Mouse (Mus musculus): ENCODE measurements around the gene Aatf. TPM values are rescaled to one million over a fixed set of nuclear protein-coding genes. Genes with fewer than 3 reads are reported as not detected.
"Not testable (repeated sequence)": the region's sequence is repeated elsewhere in the genome, so short reads cannot be mapped to it uniquely, and the experiment has no call there.

Gene Aatf
- total RNA-seq, 2 experiments from 2014 or later: 28.1 to 29.7 TPM

DNA sequence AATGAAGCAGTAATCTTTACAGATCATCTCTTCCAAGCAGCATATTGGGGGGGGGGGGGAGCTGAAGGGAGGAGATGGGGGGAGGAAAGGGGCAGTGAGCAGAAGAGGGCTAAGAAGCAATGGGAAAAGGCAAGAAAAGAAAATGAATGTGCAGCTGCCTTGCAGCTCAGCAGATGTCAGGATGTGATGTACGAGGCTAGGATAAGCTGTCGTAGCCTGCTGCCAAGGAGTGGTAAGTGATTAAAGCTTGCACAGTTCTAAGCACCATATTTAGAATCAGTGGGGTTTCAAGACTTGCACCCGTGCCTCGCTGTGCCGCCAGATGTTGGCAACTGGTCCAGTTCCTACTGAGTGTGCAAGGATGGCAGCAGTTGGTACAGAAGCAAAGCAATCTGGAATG lies 48.8 kb downstream of the Aatf start:
- intact Hi-C loops (cut with DNase I): no loop called here
- DNase-seq: no peak

DNA sequence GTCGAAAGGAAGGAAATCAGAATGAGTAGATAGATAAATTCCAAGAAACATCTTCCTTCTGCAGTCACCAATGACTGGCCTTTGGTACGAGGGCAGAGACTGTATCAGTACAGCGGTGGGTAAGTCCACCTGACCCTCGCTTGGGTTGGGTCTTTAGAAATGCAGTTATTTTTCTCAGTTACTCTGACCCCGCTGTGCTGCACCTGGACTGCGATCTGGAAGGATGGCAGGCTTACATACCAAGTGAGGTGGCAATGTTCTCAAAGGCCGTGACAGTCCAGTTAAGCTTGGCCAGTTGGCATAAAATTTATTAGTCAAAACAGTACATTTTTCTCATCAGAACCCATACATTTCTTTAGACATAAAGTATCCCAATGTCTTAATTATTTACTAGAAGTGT lies 59.4 kb downstream of the Aatf start:
- intact Hi-C loops (cut with DNase I): no loop called here
- DNase-seq: no peak

DNA sequence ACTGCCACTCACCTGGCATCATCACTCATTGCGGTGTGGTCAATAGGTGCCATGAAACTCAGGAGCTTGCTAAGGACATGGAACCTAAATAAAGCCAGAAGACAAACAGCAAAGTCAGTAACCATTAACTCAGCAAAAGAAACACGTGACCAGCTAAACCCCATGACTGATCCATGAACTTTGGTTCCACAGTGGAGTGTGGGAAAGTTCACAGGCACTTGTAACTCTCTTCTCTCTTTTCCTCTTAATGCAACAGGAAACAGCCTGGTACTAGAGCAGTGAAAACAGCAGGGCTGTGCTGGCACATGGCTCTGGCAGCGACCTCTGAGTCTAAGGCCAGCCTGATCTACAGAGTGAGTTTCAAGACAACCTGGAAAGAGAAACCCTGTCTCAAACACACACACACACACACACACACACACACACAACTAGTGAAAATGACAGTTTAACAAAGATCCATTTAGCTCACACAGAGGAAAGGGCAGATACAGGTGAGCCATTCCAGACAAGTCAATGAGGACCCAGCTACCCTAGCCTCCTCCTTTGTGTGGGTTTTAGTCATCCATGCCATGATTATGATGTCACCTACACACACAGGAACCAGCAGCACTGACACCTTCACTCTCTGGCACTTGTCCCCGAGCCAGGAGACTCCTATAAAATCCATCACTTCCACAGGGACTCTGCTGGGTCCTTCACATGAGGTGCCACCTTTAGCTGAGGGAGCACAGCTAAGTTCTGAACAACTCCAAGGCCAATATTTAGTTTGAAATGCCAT lies 70.6 kb downstream of the Aatf start:
- no peak for DNase-seq
- intact Hi-C loops (cut with DNase I): no loop called here

DNA sequence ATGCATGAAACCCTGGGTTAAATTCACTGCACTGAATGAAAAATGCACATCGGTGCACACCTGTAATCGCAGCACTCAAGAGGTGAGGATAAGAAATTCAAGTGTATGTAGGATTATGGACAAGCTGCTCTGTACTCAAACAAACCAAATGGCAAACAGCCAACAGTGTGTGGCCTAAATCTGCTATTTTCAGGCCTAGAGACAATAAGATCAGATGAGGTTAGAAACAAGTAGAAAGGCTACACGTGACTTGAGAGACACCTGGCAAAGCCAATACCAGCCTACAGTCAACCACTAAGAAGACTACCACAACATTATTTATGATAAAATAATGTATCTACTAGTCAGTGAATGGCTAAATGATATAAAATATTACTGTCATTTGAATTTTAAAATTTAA lies 72.9 kb downstream of the Aatf start:
- intact Hi-C loops (cut with DNase I): no loop called here

DNA sequence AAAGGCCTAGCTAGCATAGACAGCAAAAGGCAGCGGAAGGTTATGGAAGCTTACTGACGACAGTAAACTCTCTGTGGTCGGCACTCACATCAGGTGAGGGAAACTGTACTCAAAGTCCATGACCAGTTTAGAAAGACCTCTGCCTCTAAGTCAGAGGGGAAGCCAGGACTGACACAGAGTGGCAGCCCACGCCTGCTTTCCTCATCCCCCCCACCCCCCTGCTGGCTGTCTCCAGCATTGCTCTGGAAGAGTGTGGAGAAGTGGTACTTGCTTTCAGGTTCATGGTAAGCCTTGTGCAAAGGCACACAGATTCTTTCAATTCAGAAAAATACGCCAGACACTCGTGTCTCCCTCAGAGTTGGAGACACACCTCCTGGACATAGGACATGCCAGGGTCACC lies 78.4 kb downstream of the Aatf start:
- DNase-seq: no peak

More for the DNA sequence above, 72.9 kb downstream of the Aatf start:
- DNase-seq: no peak

DNA sequence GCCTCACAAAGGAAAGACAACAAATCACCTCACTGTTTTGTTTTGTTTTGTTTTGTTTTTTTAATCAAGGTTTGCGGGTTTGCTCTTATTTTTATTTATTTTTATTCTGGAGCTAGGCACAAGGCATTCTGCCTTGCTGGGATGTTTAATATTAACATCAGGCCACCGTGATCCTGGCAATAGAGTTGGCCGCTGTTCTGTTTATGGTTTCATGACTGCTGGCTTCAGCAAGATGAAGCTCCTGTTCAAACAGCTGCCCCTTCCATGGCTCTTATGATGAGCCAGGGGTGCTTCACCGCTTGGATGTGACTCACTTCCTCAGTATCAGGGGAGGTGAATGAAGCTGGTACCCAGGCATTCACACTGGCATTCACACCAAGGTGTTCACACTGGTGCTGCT lies 83.0 kb downstream of the Aatf start:
- intact Hi-C loops (cut with DNase I): no loop called here

More for the DNA sequence above, 78.4 kb downstream of the Aatf start:
- intact Hi-C loops (cut with DNase I): no loop called here

DNA sequence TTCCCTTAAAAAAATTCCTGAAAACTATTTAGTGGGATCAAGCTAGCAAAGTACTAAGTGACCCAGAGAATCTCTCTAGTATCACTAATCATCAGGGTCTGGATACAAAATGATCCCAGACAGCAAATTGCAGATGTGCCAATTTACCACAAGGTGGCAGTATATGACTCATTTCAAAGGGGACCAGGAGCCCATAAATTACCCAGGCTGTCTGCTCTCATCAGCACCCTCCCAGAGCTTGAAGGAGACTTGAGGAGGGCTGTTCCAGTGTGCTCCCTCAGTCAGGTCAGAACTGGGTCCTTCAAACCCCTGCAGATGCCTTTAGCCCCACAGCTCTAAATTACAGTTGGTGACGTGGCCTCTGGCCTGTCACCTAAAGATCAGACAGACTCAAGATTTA lies 83.7 kb downstream of the Aatf start:
- DNase-seq: peak; percentile 32
- intact Hi-C loops (cut with DNase I): loop anchor here (5.0 kb wide), 1 partner anchor 368 kb away; no protein-coding TSS in a partner anchor

More for the DNA sequence above, 83.0 kb downstream of the Aatf start:
- no peak for DNase-seq

DNA sequence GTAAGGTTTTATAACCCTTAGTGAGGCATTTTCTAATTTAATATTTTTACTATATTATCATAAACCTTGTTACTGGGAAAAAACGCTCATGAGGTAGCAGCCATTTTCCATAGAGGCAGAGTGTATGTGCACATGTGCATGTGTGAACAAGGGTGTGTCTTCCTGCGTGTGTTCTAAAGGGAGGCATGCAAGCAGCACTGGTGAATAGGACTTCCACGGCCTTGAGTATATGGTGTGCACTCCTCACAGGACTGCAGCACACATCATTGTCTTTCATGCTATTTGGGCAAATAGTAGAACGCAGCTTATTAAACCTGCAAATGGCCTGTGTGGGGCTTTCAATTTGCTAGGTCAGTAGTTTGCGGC lies 86.7 kb downstream of the Aatf start:
- intact Hi-C loops (cut with DNase I): loop anchor here (5.0 kb wide), 1 partner anchor 371 kb away; no protein-coding TSS in a partner anchor
- no peak for DNase-seq

DNA sequence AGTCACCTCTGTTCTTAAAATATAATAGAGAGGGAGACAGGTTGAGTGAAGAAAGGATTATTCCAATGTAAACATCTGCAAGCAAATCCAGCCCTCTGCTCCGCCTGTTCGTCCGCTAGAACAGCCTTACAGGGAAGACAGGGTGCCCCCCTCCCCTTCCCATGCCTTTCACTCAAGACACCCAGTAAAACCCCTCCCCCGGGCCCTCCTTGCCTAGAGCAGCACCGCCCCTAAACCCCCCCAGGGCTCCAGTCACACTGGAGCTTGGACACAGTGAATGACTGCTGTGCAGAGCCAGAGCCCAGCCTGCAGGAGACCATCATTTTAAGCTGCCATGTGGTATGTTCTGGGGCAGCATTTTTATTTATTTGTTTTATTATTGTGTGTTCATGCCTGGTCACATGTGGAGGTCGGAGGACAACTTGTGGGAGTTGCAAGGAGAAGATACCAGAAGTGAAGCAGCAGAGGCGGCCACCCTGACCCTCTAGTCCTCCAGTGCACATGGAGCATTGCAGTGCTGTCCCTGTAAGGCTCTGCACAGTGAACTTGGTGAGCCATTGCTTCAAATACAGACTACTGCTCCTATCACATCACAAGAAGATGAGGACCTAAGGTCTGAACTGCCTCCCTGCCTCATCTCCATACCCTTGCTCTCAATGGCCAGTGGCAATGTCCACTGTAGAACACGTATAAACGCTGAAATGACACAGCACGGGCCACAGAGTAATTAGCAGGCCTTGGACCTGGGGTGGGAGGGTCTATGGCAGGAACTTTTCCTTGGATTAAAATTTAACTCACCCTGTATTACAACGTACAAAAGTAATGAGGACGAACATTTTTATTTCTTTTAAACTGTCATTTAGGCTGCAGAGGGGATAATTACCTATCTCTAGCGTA lies 87.3 kb downstream of the Aatf start:
- no peak for DNase-seq
- intact Hi-C loops (cut with DNase I): loop anchor here (5.0 kb wide), 1 partner anchor 371 kb away; no protein-coding TSS in a partner anchor

DNA sequence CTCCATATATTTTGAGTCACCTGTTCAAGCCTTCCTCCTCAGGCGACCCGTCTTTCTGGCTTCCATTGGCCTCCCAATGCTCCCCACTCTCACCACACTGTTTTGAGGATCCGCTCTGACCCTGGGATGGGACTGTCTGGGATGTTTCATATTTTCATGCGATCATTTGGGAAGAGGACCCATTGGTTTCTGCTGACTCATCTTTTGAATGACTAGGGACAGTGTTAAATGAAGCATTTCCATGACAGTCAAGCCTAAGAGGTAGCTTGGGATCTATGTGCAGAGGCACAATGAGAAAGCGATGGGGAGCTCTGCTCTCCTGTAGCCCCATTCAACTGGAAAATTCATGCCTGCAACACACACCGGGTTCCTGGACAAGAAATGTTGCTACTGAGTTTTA lies 92.5 kb downstream of the Aatf start:
- no peak for DNase-seq
- intact Hi-C loops (cut with DNase I): no loop called here

DNA sequence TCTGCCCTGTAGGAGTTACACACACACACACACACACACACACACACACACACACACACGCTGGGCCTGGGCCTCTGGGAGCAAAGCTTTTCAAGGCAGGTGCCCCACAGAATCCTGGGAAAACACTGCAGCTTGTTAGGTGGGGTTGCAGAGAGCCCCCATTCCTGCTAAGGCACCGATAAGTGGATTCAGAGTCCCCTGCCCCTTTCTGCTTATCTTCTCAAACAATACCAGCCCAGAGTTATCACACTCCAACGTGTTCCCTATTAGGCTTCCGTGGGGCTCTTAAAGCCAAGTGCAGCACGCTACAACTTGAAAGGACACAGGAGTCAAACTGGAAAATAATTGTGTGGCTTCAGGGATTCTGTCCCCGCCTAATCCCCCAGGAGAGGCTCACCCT lies 100.2 kb downstream of the Aatf start:
- intact Hi-C loops (cut with DNase I): no loop called here
- no peak for DNase-seq

DNA sequence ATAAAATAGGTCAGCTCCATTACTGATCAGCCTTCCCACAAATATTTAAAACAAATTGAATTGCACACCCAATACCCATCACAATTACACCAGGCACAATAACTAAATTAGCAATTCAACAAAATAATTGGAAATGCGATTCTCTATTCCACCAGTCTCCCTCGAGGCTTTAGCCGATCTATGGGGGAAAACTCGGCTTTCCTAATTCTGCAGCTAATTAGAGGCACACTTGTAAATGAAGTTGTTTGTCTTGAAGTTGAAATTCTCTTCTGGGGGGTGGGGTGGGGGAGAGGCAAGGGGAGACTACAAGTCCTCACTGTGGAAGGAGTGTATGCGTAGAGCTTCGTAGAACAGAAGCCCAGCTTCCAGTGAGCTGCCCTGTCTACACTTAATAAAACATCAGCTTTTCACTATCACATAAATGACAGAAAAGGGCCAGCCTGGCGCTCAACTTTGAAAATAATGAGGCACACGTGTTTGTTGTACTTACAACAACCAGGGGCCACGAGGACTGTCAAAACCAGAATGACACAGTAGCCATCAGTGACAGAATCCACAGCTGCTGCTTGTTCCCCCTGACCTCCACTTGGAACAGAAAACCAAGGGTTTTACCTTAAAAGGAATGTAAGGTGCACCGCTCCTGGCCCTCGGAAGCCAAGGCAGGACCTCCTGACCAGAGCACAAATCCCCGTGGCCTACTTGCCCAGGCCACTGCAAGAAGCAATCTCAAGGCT lies 101.0 kb downstream of the Aatf start:
- intact Hi-C loops (cut with DNase I): no loop called here
- DNase-seq: no peak

DNA sequence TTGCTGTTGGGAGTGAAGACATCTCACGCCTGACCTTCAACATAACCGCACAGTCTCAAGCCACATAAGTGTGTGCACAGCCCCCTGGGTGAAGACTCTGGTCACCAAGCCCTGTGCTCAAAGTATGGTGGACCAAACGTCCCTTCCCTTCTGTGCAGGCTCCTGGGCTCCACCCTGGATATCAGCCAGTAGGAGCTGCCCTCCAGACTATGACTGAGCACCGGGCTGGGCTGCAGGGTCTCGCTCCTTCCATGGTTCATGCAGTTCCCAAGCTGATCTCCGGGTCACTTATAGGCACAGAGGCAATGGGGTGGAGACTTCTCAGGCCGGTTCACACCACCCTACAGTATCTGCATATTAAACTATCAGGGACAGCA lies 101.7 kb downstream of the Aatf start:
- no peak for DNase-seq
- intact Hi-C loops (cut with DNase I): no loop called here

DNA sequence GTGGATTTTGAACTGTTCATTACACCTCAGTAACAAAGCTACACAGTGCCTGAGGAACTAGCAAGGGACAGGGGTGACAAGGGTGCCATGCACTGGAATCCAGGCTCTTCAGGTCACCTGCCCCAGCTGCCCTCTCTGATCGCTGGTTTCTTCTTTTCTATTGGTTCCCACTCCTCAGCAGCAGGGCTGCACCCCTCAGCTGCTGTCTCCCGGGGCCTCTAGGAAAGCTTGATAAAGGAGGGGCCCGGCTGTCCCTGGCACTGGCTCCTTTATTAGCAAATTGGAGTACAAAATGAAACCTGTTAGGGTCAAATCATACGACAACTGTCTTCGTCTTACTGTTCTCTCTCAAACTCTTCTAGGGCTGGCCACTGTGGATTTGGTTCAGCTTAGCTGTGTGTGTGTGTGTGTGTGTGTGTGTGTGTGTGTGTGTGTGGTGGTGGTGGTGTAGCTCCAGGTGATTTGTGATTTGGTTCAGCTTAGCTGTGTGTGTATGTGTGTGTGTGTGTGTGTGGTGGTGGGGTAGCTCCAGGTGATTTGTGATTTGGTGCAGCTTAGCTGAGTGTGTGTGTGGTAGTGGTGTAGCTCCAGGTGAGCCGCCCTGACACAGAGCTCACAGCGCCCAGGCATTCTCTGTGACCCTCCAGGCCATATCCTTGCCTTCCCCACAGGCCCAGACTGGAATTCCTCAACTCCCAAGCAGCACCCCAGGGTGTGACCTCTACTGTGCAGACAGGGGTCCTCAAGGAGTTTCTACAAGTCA lies 102.3 kb downstream of the Aatf start:
- intact Hi-C loops (cut with DNase I): no loop called here
- DNase-seq: no peak

DNA sequence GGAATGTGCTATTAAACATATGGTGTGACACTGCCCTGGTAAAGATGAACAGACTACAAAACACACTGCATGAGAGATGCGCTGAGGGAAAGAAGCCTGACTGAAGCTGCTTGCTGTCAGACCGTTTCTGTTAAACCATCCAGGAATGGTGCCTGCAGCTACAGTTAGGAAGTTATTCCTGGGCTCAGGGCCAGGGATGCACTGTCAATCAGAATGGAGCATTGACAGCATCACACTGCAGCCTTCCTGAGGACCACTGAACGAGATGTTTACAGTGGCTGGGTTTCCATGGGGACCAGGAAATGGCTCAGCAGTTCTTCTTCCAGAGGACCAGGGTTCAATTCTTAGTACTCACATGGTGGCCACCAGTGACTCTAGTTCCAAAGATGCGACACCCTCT lies 102.9 kb downstream of the Aatf start:
- peak; percentile 17 for DNase-seq
- intact Hi-C loops (cut with DNase I): no loop called here

DNA sequence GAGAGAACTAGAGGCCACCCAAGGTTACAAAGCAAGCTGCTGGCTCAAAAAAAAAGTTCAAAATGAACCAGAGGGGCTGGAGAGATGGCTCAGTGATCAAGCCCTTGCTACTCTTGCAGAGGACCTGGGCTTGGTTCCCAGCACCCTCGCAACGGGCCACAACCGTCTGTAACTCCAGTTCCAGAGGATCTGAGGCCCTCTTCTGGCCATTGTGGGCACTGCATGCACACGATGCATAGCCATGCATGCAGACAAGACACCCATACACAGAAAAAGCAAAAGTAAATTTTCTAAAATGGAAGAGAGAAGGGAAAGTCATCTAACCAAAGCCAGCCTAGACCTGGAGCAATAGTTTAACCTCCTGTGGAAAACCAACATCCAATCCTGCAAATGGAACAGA lies 106.6 kb downstream of the Aatf start:
- no peak for DNase-seq
- intact Hi-C loops (cut with DNase I): no loop called here

DNA sequence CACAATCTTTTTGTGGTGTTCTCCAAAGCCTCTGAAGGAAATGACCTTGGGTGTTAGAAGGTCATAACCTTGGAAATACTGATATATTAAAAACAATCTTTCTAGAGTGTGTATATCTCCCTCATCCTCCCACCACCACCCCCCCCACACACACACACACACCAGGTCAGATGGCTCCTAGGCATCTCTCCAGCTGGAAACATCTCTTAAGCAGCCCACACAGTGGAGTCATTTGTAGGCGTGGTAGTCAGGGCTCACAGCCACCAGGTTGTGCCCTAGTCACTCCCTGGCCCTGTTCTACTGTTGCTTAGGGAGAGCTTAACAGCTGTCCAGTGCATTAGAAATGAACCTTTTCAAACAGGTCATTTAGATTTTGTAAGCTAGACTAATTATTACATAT lies 118.3 kb downstream of the Aatf start:
- intact Hi-C loops (cut with DNase I): no loop called here

DNA sequence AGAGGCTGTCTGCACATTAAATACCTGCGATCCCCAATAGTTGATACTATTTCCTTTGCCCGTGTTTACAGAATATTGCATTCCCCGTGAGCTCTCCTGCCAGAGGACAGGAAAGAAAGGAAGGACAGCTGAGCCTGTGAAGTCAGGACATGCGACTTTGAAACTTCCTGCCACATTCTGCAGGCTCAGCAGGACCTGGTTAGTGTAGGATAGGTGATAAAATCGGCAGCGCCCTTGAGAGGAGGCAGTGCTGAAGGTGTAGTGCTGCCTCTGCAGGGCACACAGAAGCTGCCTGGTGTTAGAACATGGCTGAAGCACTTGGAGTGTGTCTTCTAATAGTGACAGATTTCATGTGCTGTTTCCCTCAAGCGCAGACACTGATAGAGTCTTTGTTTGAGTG lies 119.8 kb downstream of the Aatf start:
- intact Hi-C loops (cut with DNase I): no loop called here

More for the DNA sequence above, 118.3 kb downstream of the Aatf start:
- no peak for DNase-seq

DNA sequence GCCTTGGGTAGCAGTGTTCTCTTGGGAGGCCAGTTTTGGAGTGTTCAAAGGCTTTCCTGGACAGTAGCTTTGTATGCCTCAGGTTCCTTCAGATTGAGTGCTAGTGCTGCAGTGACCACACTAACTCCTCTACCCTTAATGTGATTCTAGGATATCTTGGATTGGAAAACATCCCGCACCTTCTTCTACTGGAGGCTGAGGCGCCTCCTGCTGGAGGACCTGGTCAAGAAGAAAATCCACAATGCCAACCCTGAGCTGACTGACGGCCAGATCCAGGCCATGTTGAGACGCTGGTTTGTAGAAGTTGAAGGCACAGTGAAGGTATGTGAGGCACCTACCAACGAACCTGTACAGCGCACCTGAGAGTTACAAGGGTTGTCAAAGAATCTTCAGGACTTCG lies 121.3 kb downstream of the Aatf start:
- DNase-seq; intact Hi-C loops (cut with DNase I): not testable (repeated sequence)

More for the DNA sequence above, 119.8 kb downstream of the Aatf start:
- DNase-seq: no peak

DNA sequence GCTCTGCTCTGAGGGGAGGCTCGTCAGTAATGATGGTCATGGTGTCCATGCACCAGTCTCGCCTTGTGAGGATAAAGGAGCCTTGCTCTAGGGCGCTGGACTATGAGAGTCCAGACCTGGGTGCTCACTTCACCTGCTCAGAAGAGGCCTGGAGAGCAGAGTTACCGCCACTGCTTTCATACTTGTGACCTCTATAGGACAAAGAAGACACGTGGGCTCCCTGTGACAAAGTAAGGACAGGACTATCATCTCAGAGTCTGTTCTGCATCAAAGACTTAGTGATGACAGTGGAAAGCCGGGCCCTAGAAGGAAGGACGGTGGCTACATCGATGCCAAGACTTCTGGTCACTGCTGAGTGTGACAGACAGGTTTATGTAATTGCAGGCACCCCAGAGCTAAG lies 122.2 kb downstream of the Aatf start:
- intact Hi-C loops (cut with DNase I): no loop called here

More for the DNA sequence above, 122.2 kb downstream of the Aatf start:
- DNase-seq: no peak

Data from left cerebral cortex, postnatal 4 days (tissue).